Mouse (Mus musculus) midbrain, embryonic 14.5 days (tissue): ENCODE results near the gene Cfap99. TPM values are rescaled to one million over a fixed set of nuclear protein-coding genes. Genes with fewer than 3 reads are reported as not detected.
A peak's percentile ranks its signal among the peaks of the same experiment; 100 is the strongest.

Experiments
- ATAC-seq: fragments of 200-750 bp; cut with Nextera tagmentation; 2 replicates; pipeline ENCODE4 v1.8.0; 2017; ENCODE audit warnings: moderate number of reproducible peaks, moderate library complexity; ENCODE audit not compliant: low FRiP score, low TSS enrichment
- DNase-seq: peaks from one replicate; pipeline ENCODE4 v3.0.0-alpha.2; 2015
- H3K27ac ChIP-seq: fragments of 300-500 bp; sonication (generic); replicated peaks from 2 replicates; pipeline ENCODE4 v1.5.1; 2014; ENCODE audit warnings: mild to moderate bottlenecking, low read depth, low read length, moderate library complexity
- H3K27me3 ChIP-seq: fragments of 300-500 bp; sonication (generic); 2 replicates; pipeline ENCODE4 v1.6.1; 2014; ENCODE audit warnings: low read length, control low read depth, mixed read lengths; ENCODE audit not compliant: control insufficient read depth, insufficient read depth
- H3K36me3 ChIP-seq: fragments of 300-500 bp; sonication (generic); 2 replicates; pipeline ENCODE4 v1.6.1; 2014; ENCODE audit warnings: low read length, control low read depth; ENCODE audit not compliant: control insufficient read depth, insufficient read depth
- H3K4me1 ChIP-seq: fragments of 300-500 bp; sonication (generic); 2 replicates; pipeline ENCODE4 v1.6.1; 2014; ENCODE audit warnings: mild to moderate bottlenecking, antibody characterized with exemption, low read length, control low read depth; ENCODE audit not compliant: control insufficient read depth, insufficient read depth
- H3K4me2 ChIP-seq: fragments of 300-500 bp; sonication (generic); 2 replicates; pipeline ENCODE4 v1.6.1; 2014; ENCODE audit warnings: mild to moderate bottlenecking, low read length, moderate library complexity
- H3K4me3 ChIP-seq: fragments of 300-500 bp; sonication (generic); replicated peaks from 2 replicates; pipeline ENCODE4 v1.5.1; 2014; ENCODE audit warnings: low read depth, low read length
- H3K9ac ChIP-seq: fragments of 300-500 bp; sonication (generic); replicated peaks from 2 replicates; pipeline ENCODE4 v1.6.1; 2014; ENCODE audit warnings: mild to moderate bottlenecking, low read length, moderate library complexity
- H3K9me3 ChIP-seq: fragments of 300-500 bp; sonication (generic); 2 replicates; pipeline ENCODE4 v1.6.1; 2016; ENCODE audit warnings: low read length, control low read depth, mixed read lengths; ENCODE audit not compliant: control insufficient read depth
- WGBS: fragments of 180-500 bp; shearing (Covaris S2); extraction: QIAGEN DNeasy Blood & Tissue Kit; methylation state at CpG from one replicate; pipeline ENCODE4 v1.1.7; 2014; 5-methylcytosine and 5-hydroxymethylcytosine counted together
- polyA plus RNA-seq: library from polyadenylated mRNA; unstranded; fragments of >200 nt; fragmentation: Nextera tagmentation; extraction: Ambion mirVana; gene quantifications from 2 replicates; pipeline ENCODE4 v1.2.1, GENCODE M21; 2014

Gene Cfap99
- 0.09 TPM in 1 of 2 replicates, not detected in the other for polyA plus RNA-seq

GRCm38 (mm10) chr5:34288154-34288716 lies at the start of gene Cfap99, which contains the start of gene Zfyve28:
Gene Cfap99 (plus strand): TSS chr5:34288600.
Gene Zfyve28 (minus strand): TSS chr5:34288449.
- Histone ChIP-seq H3K27me3 (peaks cover 22% of the 10 kb centered on the region; the same call in 1 of the 2 replicates), H3K4me2 (peak within 1 kb of the TSS; percentile 87), H3K36me3 (no peaks in the 10 kb centered on the region), H3K4me3 (peak within 1 kb of the TSS; percentile 67), H3K9me3 (no peaks in the 10 kb centered on the region), H3K4me1 (peaks cover 9% of the 10 kb centered on the region), H3K27ac (no peak within 1 kb of the TSS), H3K9ac (peak within 1 kb of the TSS; percentile 59)
- WGBS = under 1% methylated on average over 77 of the region's 83 CpGs
- DNase-seq (peak; percentile 96), ATAC-seq (peak; percentile 97)

GRCm38 (mm10) chr5:34242224-34242963 lies 46.0 kb upstream of the Cfap99 start:
- no peak for ATAC-seq
- no peaks in the 10 kb centered on the region for H3K9me3 ChIP-seq
- DNase-seq = peak; percentile 56
- no peak overlapping the region for H3K4me2 ChIP-seq
- no peak overlapping the region for H3K27ac ChIP-seq
- peaks cover 6% of the 10 kb centered on the region; the same call in 1 of the 2 replicates for H3K4me1 ChIP-seq
- H3K4me3 ChIP-seq = no peak overlapping the region
- 49% methylated on average over 15 of the region's 15 CpGs for WGBS
- no peaks in the 10 kb centered on the region for H3K36me3 ChIP-seq
- no peaks in the 10 kb centered on the region for H3K27me3 ChIP-seq
- H3K9ac ChIP-seq = no peak overlapping the region

GRCm38 (mm10) chr5:34243062-34243461 lies 45.3 kb upstream of the Cfap99 start:
- DNase-seq (no peak), ATAC-seq (no peak)
- 85% methylated on average over 5 of the region's 5 CpGs for WGBS

GRCm38 (mm10) chr5:34246443-34246842 lies 42.0 kb upstream of the Cfap99 start:
- Histone ChIP-seq H3K9me3 (no peaks in the 10 kb centered on the region), H3K27ac (no peak overlapping the region), H3K4me1 (peaks cover 20% of the 10 kb centered on the region), H3K36me3 (no peaks in the 10 kb centered on the region), H3K9ac (no peak overlapping the region), H3K4me3 (no peak overlapping the region), H3K4me2 (no peak overlapping the region), H3K27me3 (no peaks in the 10 kb centered on the region)
- 96% methylated on average over 3 of the region's 3 CpGs for WGBS
- no peak for ATAC-seq
- DNase-seq = no peak

More at GRCm38 (mm10) chr5:34243062-34243461, 45.3 kb upstream of the Cfap99 start:
- H3K4me3 ChIP-seq = no peak overlapping the region
- H3K9me3 ChIP-seq = no peaks in the 10 kb centered on the region
- no peak overlapping the region for H3K4me2 ChIP-seq
- peaks cover 6% of the 10 kb centered on the region; the same call in 1 of the 2 replicates for H3K4me1 ChIP-seq
- no peaks in the 10 kb centered on the region for H3K27me3 ChIP-seq
- no peaks in the 10 kb centered on the region for H3K36me3 ChIP-seq
- H3K27ac ChIP-seq = no peak overlapping the region
- H3K9ac ChIP-seq = no peak overlapping the region

- no peaks in the 10 kb centered on the region for H3K27me3 ChIP-seq
- no peaks in the 10 kb centered on the region for H3K36me3 ChIP-seq
These were observed 39.3 kb upstream of the Cfap99 start for GRCm38 (mm10) chr5:34249132-34249531.

GRCm38 (mm10) chr5:34250090-34250489 lies 38.3 kb upstream of the Cfap99 start:
- Histone ChIP-seq H3K9ac (no peak overlapping the region), H3K27me3 (no peaks in the 10 kb centered on the region), H3K4me3 (no peak overlapping the region), H3K4me2 (no peak overlapping the region), H3K4me1 (peaks cover 29% of the 10 kb centered on the region), H3K36me3 (no peaks in the 10 kb centered on the region), H3K9me3 (no peaks in the 10 kb centered on the region), H3K27ac (no peak overlapping the region)
- DNase-seq (peak; percentile 52), ATAC-seq (no peak)
- WGBS = 58% methylated on average over 3 of the region's 3 CpGs

More at GRCm38 (mm10) chr5:34249132-34249531, 39.3 kb upstream of the Cfap99 start:
- peaks cover 29% of the 10 kb centered on the region for H3K4me1 ChIP-seq
- no peak overlapping the region for H3K27ac ChIP-seq
- H3K4me2 ChIP-seq = no peak overlapping the region
- 91% methylated on average over 4 of the region's 4 CpGs for WGBS
- no peak overlapping the region for H3K4me3 ChIP-seq
- H3K9ac ChIP-seq = no peak overlapping the region
- no peaks in the 10 kb centered on the region for H3K9me3 ChIP-seq
- ATAC-seq (no peak), DNase-seq (no peak)

GRCm38 (mm10) chr5:34251794-34252193 lies 36.6 kb upstream of the Cfap99 start:
- Histone ChIP-seq H3K27me3 (no peaks in the 10 kb centered on the region), H3K4me3 (no peak overlapping the region), H3K9ac (no peak overlapping the region), H3K36me3 (no peaks in the 10 kb centered on the region), H3K4me2 (no peak overlapping the region), H3K9me3 (no peaks in the 10 kb centered on the region), H3K4me1 (peaks cover 29% of the 10 kb centered on the region), H3K27ac (peak overlapping the region; percentile 46)
- DNase-seq = peak; percentile 31
- no peak for ATAC-seq
- 35% methylated on average over 4 of the region's 4 CpGs for WGBS

GRCm38 (mm10) chr5:34252307-34252966 lies 36.0 kb upstream of the Cfap99 start:
- H3K9me3 ChIP-seq = no peaks in the 10 kb centered on the region
- ATAC-seq (no peak), DNase-seq (peak; percentile 81)
- H3K27me3 ChIP-seq = no peaks in the 10 kb centered on the region
- peaks cover 29% of the 10 kb centered on the region for H3K4me1 ChIP-seq
- peak overlapping the region; percentile 46 for H3K27ac ChIP-seq
- no peak overlapping the region for H3K4me2 ChIP-seq
- WGBS = 18% methylated on average over 4 of the region's 4 CpGs
- no peaks in the 10 kb centered on the region for H3K36me3 ChIP-seq
- H3K4me3 ChIP-seq = no peak overlapping the region
- H3K9ac ChIP-seq = no peak overlapping the region
